Mouse (Mus musculus): ENCODE results near the gene Ndc1. TPM values are rescaled to one million over a fixed set of nuclear protein-coding genes. Genes with fewer than 3 reads are reported as not detected.
A peak's percentile ranks its signal among the peaks of the same experiment; 100 is the strongest.

The Ndc1 gene
- polyA plus RNA-seq, 1 experiment from 2014 or later = 57.5 TPM

DNA sequence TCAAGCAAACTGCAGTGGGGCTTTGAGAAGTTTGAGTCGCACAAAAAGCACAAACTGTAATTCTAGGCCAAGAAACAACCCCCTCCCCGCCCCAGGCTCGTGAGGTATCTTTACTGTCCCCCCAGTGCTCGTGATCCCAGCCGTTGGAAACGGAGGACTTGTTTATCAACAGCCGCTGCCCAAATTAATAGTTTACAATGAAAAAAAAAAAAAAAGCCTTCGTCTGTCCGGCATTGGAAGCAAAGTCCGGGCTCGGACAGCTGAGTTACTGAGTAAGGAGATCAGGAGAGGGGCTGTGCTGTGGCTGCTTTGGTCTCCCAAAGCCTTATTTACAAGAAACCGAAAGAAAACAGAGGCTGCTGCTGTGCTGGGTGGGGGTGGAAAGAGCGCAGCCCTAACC, 72.7 kb downstream of the Ndc1 start:
- no peak overlapping the region for H3K27ac ChIP-seq (ENCODE audit: low read depth)
- DNase-seq (no peak), ATAC-seq (ENCODE audit: insufficient read depth) (no peak)
- H3K4me3 ChIP-seq (ENCODE audit: low read depth, low read length) = peak overlapping the region; percentile 24
- H3K4me2 ChIP-seq = peak overlapping the region; percentile 54
- H3K9me3 ChIP-seq (ENCODE audit: low read depth, low read length) = no peaks in the 10 kb centered on the region
- peaks cover 55% of the 10 kb centered on the region for H3K27me3 ChIP-seq (ENCODE audit: insufficient read depth, low read length)
- H3K9ac ChIP-seq = 0 out of 2 replicates have a peak overlapping the region, but pooled peaks have one; percentile 2
- TF ChIP-seq CTCF (IDR thresholded peaks at IDR 0.05; ENCODE audit: low read depth) = no peak
- H3K36me3 ChIP-seq (ENCODE audit: insufficient read depth) = no peaks in the 10 kb centered on the region
- H3K4me1 ChIP-seq (ENCODE audit: insufficient read depth) = no peaks in the 10 kb centered on the region
- 15% methylated on average over 13 of the region's 13 CpGs for WGBS

DNA sequence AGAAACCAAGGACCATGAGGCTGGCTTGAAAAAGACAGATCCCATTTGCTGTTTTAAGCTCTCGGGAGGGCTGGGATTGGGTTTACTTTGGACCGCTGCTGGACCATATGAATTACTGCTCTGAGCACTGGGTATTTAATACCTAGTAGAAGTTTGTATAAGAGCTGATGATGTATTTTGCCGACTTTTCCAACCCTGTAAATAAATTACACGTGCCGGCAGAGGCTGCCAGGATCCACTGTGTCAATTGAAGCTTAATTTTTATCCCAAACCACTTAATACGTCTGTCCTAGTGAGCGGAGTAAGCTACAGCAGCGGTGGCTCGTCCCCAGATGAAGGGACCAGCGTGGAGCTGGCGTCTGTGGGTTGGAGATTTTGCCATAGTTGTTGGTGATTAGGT, 74.7 kb downstream of the Ndc1 start:
- no peak overlapping the region for H3K4me2 ChIP-seq

DNA sequence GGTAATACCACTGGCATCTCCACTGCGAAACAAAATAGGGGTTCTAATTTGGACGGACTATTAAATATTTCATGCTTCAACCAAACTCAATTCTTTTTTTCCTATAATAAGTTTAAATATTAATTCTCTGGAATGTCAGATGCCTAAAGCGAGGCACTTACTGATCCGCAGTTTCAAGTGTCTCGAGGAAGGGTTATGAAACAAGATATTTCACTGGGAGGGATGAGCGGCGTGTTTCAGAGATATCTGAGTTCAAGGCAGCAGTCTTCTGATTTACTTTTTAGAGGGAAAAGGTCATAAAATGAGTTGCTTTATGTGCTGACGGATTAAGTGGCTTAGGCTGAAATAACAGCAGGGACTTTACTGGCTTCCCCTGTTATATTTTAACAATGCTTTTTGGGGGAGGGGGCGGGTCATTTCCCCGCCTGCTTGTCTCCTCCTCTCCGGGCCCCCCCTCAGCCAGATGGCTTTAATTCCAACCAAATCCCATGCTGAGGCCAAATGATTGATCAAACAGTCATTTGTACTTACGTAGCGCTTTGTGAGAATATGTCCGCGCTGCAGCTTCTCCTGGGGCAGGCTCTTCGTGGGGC, 75.4 kb downstream of the Ndc1 start:
- no peak overlapping the region for H3K27ac ChIP-seq (ENCODE audit: low read depth)
- no peaks in the 10 kb centered on the region for H3K4me1 ChIP-seq (ENCODE audit: insufficient read depth)
- H3K4me2 ChIP-seq = no peak overlapping the region
- H3K4me3 ChIP-seq (ENCODE audit: low read depth, low read length) = no peak overlapping the region
- DNase-seq (no peak), ATAC-seq (ENCODE audit: insufficient read depth) (no peak)
- peaks cover 28% of the 10 kb centered on the region for H3K27me3 ChIP-seq (ENCODE audit: insufficient read depth, low read length)
- WGBS = 40% methylated on average over 16 of the region's 16 CpGs
- no peak overlapping the region for H3K9ac ChIP-seq
- H3K36me3 ChIP-seq (ENCODE audit: insufficient read depth) = no peaks in the 10 kb centered on the region
- no peak for TF ChIP-seq CTCF (IDR thresholded peaks at IDR 0.05; ENCODE audit: low read depth)
- no peaks in the 10 kb centered on the region for H3K9me3 ChIP-seq (ENCODE audit: low read depth, low read length)

More for the DNA sequence above, 74.7 kb downstream of the Ndc1 start:
- no peaks in the 10 kb centered on the region for H3K9me3 ChIP-seq (ENCODE audit: low read depth, low read length)
- no peak overlapping the region for H3K4me3 ChIP-seq (ENCODE audit: low read depth, low read length)
- no peak for ATAC-seq (ENCODE audit: insufficient read depth)
- 57% methylated on average over 11 of the region's 11 CpGs for WGBS
- no peak for TF ChIP-seq CTCF (IDR thresholded peaks at IDR 0.05; ENCODE audit: low read depth)
- H3K27ac ChIP-seq (ENCODE audit: low read depth) = no peak overlapping the region
- DNase-seq = no peak
- H3K27me3 ChIP-seq (ENCODE audit: insufficient read depth, low read length) = peaks cover 35% of the 10 kb centered on the region
- H3K9ac ChIP-seq = no peak overlapping the region
- H3K4me1 ChIP-seq (ENCODE audit: insufficient read depth) = no peaks in the 10 kb centered on the region
- no peaks in the 10 kb centered on the region for H3K36me3 ChIP-seq (ENCODE audit: insufficient read depth)

DNA sequence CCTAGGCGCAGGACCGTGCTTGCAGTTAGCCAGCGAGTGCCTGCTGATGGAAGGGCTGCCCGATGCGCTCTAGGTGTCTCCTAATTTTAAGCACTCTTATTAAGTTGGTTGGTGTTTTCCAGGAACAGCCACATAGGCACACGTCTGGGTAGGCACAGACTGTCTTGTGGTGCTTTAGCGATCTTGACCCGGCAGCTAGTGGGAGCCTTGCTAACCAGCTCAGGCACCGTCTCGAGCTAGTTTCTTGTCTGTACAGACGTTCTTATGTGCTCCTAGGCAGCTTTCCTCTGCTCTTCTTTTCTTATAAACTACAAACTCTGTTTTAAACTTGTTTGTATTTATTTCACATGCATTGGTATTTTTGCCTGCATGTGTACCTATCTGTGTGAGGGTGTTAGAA, 76.0 kb downstream of the Ndc1 start:
- DNase-seq = no peak
- no peaks in the 10 kb centered on the region for H3K4me1 ChIP-seq (ENCODE audit: insufficient read depth)
- no peak overlapping the region for H3K27ac ChIP-seq (ENCODE audit: low read depth)
- no peak overlapping the region for H3K4me2 ChIP-seq
- peaks cover 28% of the 10 kb centered on the region for H3K27me3 ChIP-seq (ENCODE audit: insufficient read depth, low read length)
- no peak overlapping the region for H3K4me3 ChIP-seq (ENCODE audit: low read depth, low read length)
- no peak for TF ChIP-seq CTCF (IDR thresholded peaks at IDR 0.05; ENCODE audit: low read depth)
- no peak for ATAC-seq (ENCODE audit: insufficient read depth)
- no peak overlapping the region for H3K9ac ChIP-seq
- no peaks in the 10 kb centered on the region for H3K9me3 ChIP-seq (ENCODE audit: low read depth, low read length)
- 60% methylated on average over 11 of the region's 11 CpGs for whole genome bisulfite sequencing
- H3K36me3 ChIP-seq (ENCODE audit: insufficient read depth) = no peaks in the 10 kb centered on the region

DNA sequence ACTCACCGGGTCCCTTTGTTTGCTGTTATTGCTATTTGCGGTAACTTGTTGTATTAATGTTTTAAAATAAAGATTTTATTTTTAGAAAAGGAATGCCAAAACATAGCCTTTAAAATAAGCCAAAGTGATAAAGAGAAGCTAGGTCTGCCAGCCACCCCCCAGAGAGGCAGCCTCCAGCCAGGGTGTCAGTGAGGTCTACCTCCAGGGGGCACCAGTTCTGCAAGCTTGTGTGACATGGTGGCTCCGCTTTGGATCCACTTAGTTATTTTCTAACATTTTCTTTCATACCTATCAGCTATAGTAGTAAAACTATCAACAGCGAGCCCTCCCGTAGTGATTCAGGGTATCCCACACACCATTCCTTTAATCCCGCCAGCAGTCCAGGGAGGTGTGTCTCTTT, 80.9 kb downstream of the Ndc1 start:
- TF ChIP-seq CTCF (IDR thresholded peaks at IDR 0.05; ENCODE audit: low read depth) = peak; percentile 50
- H3K9ac ChIP-seq = no peak overlapping the region
- H3K9me3 ChIP-seq (ENCODE audit: low read depth, low read length) = no peaks in the 10 kb centered on the region
- H3K4me3 ChIP-seq (ENCODE audit: low read depth, low read length) = no peak overlapping the region
- H3K27me3 ChIP-seq (ENCODE audit: insufficient read depth, low read length) = no peaks in the 10 kb centered on the region
- ATAC-seq (ENCODE audit: insufficient read depth) (no peak), DNase-seq (peak; percentile 38)
- H3K4me1 ChIP-seq (ENCODE audit: insufficient read depth) = peaks cover 3% of the 10 kb centered on the region; the same call in 1 of the 2 replicates
- H3K36me3 ChIP-seq (ENCODE audit: insufficient read depth) = no peaks in the 10 kb centered on the region
- H3K4me2 ChIP-seq = no peak overlapping the region
- no peak overlapping the region for H3K27ac ChIP-seq (ENCODE audit: low read depth)
- WGBS = 85% methylated on average over 6 of the region's 6 CpGs

DNA sequence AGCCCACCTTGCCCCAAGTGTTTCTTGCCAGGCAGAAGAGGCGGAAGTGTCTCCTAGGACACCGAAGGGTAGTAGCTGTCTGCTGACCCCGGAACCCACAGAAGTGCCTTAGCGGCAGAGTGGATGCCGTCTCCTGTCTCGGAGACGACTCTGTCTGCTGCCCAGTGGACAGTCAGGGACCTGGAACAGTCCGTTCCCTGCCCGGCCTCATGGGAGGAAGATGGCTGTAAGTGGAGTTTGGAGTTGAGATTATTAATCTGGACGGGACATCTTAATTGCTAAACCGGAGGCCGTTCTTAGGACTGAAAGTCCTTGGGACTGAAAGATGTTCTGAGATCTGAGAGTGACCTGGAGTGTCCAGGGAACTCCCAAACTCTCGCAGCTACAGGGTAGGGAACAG, 81.9 kb downstream of the Ndc1 start:
- no peak overlapping the region for H3K9ac ChIP-seq
- DNase-seq (no peak), ATAC-seq (ENCODE audit: insufficient read depth) (no peak)
- no peak overlapping the region for H3K4me2 ChIP-seq
- no peaks in the 10 kb centered on the region for H3K36me3 ChIP-seq (ENCODE audit: insufficient read depth)
- H3K27me3 ChIP-seq (ENCODE audit: insufficient read depth, low read length) = no peaks in the 10 kb centered on the region
- no peak overlapping the region for H3K27ac ChIP-seq (ENCODE audit: low read depth)
- no peak for TF ChIP-seq CTCF (IDR thresholded peaks at IDR 0.05; ENCODE audit: low read depth)
- peaks cover 3% of the 10 kb centered on the region; the same call in 1 of the 2 replicates for H3K4me1 ChIP-seq (ENCODE audit: insufficient read depth)
- no peak overlapping the region for H3K4me3 ChIP-seq (ENCODE audit: low read depth, low read length)
- no peaks in the 10 kb centered on the region for H3K9me3 ChIP-seq (ENCODE audit: low read depth, low read length)
- WGBS = 79% methylated on average over 13 of the region's 13 CpGs

DNA sequence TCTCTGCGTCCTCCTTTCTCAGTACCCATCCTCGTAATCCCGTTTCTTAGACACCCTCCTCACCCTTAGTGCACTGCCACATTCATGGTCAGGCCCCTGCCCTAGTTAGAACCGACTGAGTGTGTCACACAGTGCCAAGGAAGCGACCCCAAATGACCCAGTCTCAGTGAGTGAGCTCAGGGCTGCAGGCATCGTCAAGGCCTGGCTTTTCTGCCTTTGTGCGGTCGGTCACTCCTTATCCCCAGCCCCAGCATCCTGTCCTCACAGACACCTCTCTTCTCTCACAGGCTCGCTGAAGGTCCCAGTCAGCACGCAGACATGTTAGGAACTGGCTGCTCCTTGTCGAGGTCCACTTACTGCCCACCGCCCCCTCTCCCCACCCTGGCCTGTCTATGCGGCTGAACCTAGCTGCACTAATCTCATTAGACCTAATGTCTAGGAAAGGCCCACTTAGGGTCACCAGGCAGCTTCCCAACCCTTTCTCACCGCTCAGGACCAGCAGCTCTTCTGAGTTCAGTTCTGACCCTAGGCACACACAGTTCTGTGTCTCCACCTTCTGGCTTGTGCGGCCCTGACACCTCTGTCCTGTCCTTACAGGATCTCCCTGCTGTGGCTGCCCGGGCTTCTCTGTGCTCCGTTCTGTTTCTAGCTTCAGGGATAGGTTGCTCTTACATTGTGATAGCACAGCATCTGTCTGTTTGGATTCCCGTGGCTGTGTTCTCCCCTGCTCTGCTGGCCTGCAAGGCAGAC, 84.9 kb downstream of the Ndc1 start:
- no peak overlapping the region for H3K9ac ChIP-seq
- H3K9me3 ChIP-seq (ENCODE audit: low read depth, low read length) = no peaks in the 10 kb centered on the region
- no peaks in the 10 kb centered on the region for H3K36me3 ChIP-seq (ENCODE audit: insufficient read depth)
- no peaks in the 10 kb centered on the region for H3K27me3 ChIP-seq (ENCODE audit: insufficient read depth, low read length)
- TF ChIP-seq CTCF (IDR thresholded peaks at IDR 0.05; ENCODE audit: low read depth) = no peak; the same call in 1 of the 2 replicates
- H3K4me3 ChIP-seq (ENCODE audit: low read depth, low read length) = no peak overlapping the region
- H3K4me1 ChIP-seq (ENCODE audit: insufficient read depth) = peaks cover 3% of the 10 kb centered on the region; the same call in 1 of the 2 replicates
- no peak overlapping the region for H3K27ac ChIP-seq (ENCODE audit: low read depth)
- DNase-seq (no peak), ATAC-seq (ENCODE audit: insufficient read depth) (no peak)
- WGBS = 63% methylated on average over 18 of the region's 18 CpGs
- no peak overlapping the region for H3K4me2 ChIP-seq
